Mouse (Mus musculus): ENCODE measurements around the gene Xpa. TPM values are rescaled to one million over a fixed set of nuclear protein-coding genes. Genes with fewer than 3 reads are reported as not detected.

The Xpa gene
- polyA plus RNA-seq, 1 experiment: 3.4 TPM

GRCm38 (mm10) chr4:46186466-46186865 lies 9.6 kb downstream of the Xpa start:
- Histone ChIP-seq H3K4me3 (replicated peaks) (no peak overlapping the region), H3K9me3 (ENCODE audit: control insufficient read depth, low read length) (no peaks in the 10 kb centered on the region), H3K27me3 (ENCODE audit: control insufficient read depth) (no peaks in the 10 kb centered on the region), H3K4me1 (ENCODE audit: control insufficient read depth) (no peaks in the 10 kb centered on the region), H3K36me3 (ENCODE audit: control insufficient read depth) (peaks cover 73% of the 10 kb centered on the region)
- TF ChIP-seq TAL1 (IDR thresholded peaks at IDR 0.05; ENCODE audit: low read length) (no peak), GATA1 (IDR thresholded peaks at IDR 0.05; ENCODE audit: low read length) (no peak)

GRCm38 (mm10) chr4:46185890-46186289 lies 10.2 kb downstream of the Xpa start:
- Histone ChIP-seq H3K9me3 (ENCODE audit: control insufficient read depth, low read length) (no peaks in the 10 kb centered on the region), H3K36me3 (ENCODE audit: control insufficient read depth) (peaks cover 73% of the 10 kb centered on the region), H3K27me3 (ENCODE audit: control insufficient read depth) (no peaks in the 10 kb centered on the region), H3K4me1 (ENCODE audit: control insufficient read depth) (no peaks in the 10 kb centered on the region), H3K4me3 (replicated peaks) (no peak overlapping the region)
- TF ChIP-seq GATA1 (IDR thresholded peaks at IDR 0.05; ENCODE audit: low read length): no peak
- TF ChIP-seq TAL1 (IDR thresholded peaks at IDR 0.05; ENCODE audit: low read length): no peak

GRCm38 (mm10) chr4:46185423-46185822 lies 10.7 kb downstream of the Xpa start:
- H3K4me3 ChIP-seq (replicated peaks): no peak overlapping the region
- TF ChIP-seq TAL1 (IDR thresholded peaks at IDR 0.05; ENCODE audit: low read length) (no peak), GATA1 (IDR thresholded peaks at IDR 0.05; ENCODE audit: low read length) (no peak)
- no peaks in the 10 kb centered on the region for H3K4me1 ChIP-seq (ENCODE audit: control insufficient read depth)
- H3K36me3 ChIP-seq (ENCODE audit: control insufficient read depth): peaks cover 70% of the 10 kb centered on the region
- no peaks in the 10 kb centered on the region for H3K9me3 ChIP-seq (ENCODE audit: control insufficient read depth, low read length)
- H3K27me3 ChIP-seq (ENCODE audit: control insufficient read depth): no peaks in the 10 kb centered on the region

- Histone ChIP-seq H3K36me3 (ENCODE audit: control insufficient read depth) (peaks cover 78% of the 10 kb centered on the region), H3K27me3 (ENCODE audit: control insufficient read depth) (no peaks in the 10 kb centered on the region), H3K4me3 (replicated peaks) (no peak overlapping the region), H3K9me3 (ENCODE audit: control insufficient read depth, low read length) (no peaks in the 10 kb centered on the region), H3K4me1 (ENCODE audit: control insufficient read depth) (no peaks in the 10 kb centered on the region)
- TF ChIP-seq TAL1 (IDR thresholded peaks at IDR 0.05; ENCODE audit: low read length) (no peak), GATA1 (IDR thresholded peaks at IDR 0.05; ENCODE audit: low read length) (no peak)
Observed at GRCm38 (mm10) chr4:46182181-46182580, 13.9 kb downstream of the Xpa start.

DNA sequence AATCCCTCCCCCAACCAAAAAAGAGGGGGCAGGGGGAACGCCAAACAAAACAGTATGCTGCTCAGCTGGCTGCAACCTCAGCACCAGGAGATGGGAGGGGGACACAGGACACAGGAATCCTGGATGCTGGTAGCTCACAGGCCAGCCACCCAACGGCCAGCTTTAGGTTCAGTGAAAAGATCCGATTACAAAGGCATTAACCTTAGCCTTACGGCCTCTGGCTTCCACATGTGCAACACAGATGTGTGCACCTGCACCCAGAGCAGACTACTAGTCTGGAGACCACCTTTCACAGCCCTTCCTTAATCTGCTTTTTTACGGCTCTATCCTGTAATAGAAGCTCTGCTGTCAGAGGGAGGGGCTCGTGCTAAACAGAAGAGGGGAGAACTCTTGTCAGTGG lies 14.9 kb downstream of the Xpa start:
- no peaks in the 10 kb centered on the region for H3K27me3 ChIP-seq (ENCODE audit: control insufficient read depth)
- H3K4me1 ChIP-seq (ENCODE audit: control insufficient read depth): no peaks in the 10 kb centered on the region
- H3K4me3 ChIP-seq (replicated peaks): no peak overlapping the region
- H3K36me3 ChIP-seq (ENCODE audit: control insufficient read depth): peaks cover 85% of the 10 kb centered on the region
- TF ChIP-seq TAL1 (IDR thresholded peaks at IDR 0.05; ENCODE audit: low read length) (no peak), GATA1 (IDR thresholded peaks at IDR 0.05; ENCODE audit: low read length) (no peak)
- H3K9me3 ChIP-seq (ENCODE audit: control insufficient read depth, low read length): no peaks in the 10 kb centered on the region

GRCm38 (mm10) chr4:46177496-46177895 lies 18.6 kb downstream of the Xpa start:
- H3K4me3 ChIP-seq (replicated peaks): no peak overlapping the region
- H3K4me1 ChIP-seq (ENCODE audit: control insufficient read depth): no peaks in the 10 kb centered on the region
- H3K27me3 ChIP-seq (ENCODE audit: control insufficient read depth): no peaks in the 10 kb centered on the region
- H3K9me3 ChIP-seq (ENCODE audit: control insufficient read depth, low read length): no peaks in the 10 kb centered on the region
- H3K36me3 ChIP-seq (ENCODE audit: control insufficient read depth): peaks cover 92% of the 10 kb centered on the region
- no peak for TF ChIP-seq GATA1 (IDR thresholded peaks at IDR 0.05; ENCODE audit: low read length)
- no peak for TF ChIP-seq TAL1 (IDR thresholded peaks at IDR 0.05; ENCODE audit: low read length)

- H3K4me1 ChIP-seq (ENCODE audit: control insufficient read depth): no peaks in the 10 kb centered on the region
- H3K36me3 ChIP-seq (ENCODE audit: control insufficient read depth): peaks cover 91% of the 10 kb centered on the region
- H3K9me3 ChIP-seq (ENCODE audit: control insufficient read depth, low read length): no peaks in the 10 kb centered on the region
- H3K27me3 ChIP-seq (ENCODE audit: control insufficient read depth): no peaks in the 10 kb centered on the region
- H3K4me3 ChIP-seq (replicated peaks): no peak overlapping the region
- TF ChIP-seq GATA1 (IDR thresholded peaks at IDR 0.05; ENCODE audit: low read length) (no peak), TAL1 (IDR thresholded peaks at IDR 0.05; ENCODE audit: low read length) (no peak)
Observed at GRCm38 (mm10) chr4:46177018-46177417, 19.1 kb downstream of the Xpa start.

GRCm38 (mm10) chr4:46176313-46176712 lies 19.8 kb downstream of the Xpa start:
- TF ChIP-seq GATA1 (IDR thresholded peaks at IDR 0.05; ENCODE audit: low read length) (no peak), TAL1 (IDR thresholded peaks at IDR 0.05; ENCODE audit: low read length) (no peak)
- Histone ChIP-seq H3K4me1 (ENCODE audit: control insufficient read depth) (no peaks in the 10 kb centered on the region), H3K36me3 (ENCODE audit: control insufficient read depth) (peaks cover 91% of the 10 kb centered on the region), H3K9me3 (ENCODE audit: control insufficient read depth, low read length) (no peaks in the 10 kb centered on the region), H3K4me3 (replicated peaks) (no peak overlapping the region), H3K27me3 (ENCODE audit: control insufficient read depth) (no peaks in the 10 kb centered on the region)

DNA sequence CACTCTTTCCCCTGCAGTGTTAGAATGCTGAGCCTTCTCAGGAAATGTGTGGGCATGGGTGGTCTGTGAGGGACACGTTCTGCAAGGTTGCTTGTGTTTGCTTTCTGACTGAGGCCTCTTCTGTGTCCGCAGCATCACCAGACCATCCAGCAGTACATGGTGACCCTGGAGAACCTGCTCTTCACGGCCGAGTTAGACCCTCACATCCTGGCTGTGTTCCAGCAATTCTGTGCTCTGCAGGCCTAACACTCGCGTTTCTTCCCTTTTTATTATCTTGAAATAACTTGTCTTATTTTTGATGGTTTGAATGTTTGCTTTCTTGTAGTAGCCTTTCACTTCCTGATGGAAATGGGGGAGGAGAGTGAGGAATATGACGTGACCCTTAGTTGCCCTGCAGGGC lies 24.4 kb downstream of the Xpa start:
- Histone ChIP-seq H3K4me1 (ENCODE audit: control insufficient read depth) (no peaks in the 10 kb centered on the region), H3K4me3 (replicated peaks) (no peak overlapping the region), H3K9me3 (ENCODE audit: control insufficient read depth, low read length) (no peaks in the 10 kb centered on the region), H3K27me3 (ENCODE audit: control insufficient read depth) (no peaks in the 10 kb centered on the region), H3K36me3 (ENCODE audit: control insufficient read depth) (peaks cover 97% of the 10 kb centered on the region)
- TF ChIP-seq TAL1 (IDR thresholded peaks at IDR 0.05; ENCODE audit: low read length) (no peak), GATA1 (IDR thresholded peaks at IDR 0.05; ENCODE audit: low read length) (no peak)

DNA sequence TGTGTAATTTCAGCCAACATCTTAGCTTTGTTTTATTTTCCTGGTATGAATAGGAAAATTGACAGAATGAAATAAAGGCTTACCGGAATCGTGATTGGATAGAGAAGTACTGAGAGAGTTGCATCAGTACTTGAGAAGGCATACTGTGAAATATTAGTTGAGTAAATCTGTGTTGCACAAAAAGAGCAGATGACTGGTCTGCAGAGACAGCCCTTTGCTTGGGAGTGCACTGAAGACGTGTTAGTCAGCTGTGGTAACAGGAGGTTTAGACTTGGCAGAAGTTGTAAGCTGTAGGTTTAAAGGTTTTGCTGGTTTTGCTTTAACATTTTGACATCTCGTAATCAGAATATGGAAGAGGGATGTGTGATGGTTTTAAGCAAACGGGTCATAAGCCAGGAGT lies 30.3 kb downstream of the Xpa start:
- no peaks in the 10 kb centered on the region for H3K4me1 ChIP-seq (ENCODE audit: control insufficient read depth)
- H3K27me3 ChIP-seq (ENCODE audit: control insufficient read depth): no peaks in the 10 kb centered on the region
- peaks cover 97% of the 10 kb centered on the region for H3K36me3 ChIP-seq (ENCODE audit: control insufficient read depth)
- H3K9me3 ChIP-seq (ENCODE audit: control insufficient read depth, low read length): no peaks in the 10 kb centered on the region
- H3K4me3 ChIP-seq (replicated peaks): no peak overlapping the region
- TF ChIP-seq TAL1 (IDR thresholded peaks at IDR 0.05; ENCODE audit: low read length) (no peak), GATA1 (IDR thresholded peaks at IDR 0.05; ENCODE audit: low read length) (no peak)
